Mouse (Mus musculus): ENCODE measurements at regions not wholly inside any gene's neighbourhood (a gene's known extent, or its start where the extent isn't known, plus 50 kb on each side); places are given as distances from the start of the nearest gene placed in this dataset.
"Not testable (repeated sequence)": the region's sequence is repeated elsewhere in the genome, so short reads cannot be mapped to it uniquely, and the experiment has no call there.

GRCm38 (mm10) chr1:194482717-194483059 is 135.3 kb upstream of the Plxna2 start:
- H3K27me3 ChIP-seq (replicated peaks; ENCODE audit: control insufficient read depth, insufficient read depth, low read length): no peaks in the 10 kb centered on the region
- H3K4me1 ChIP-seq (replicated peaks; ENCODE audit: control insufficient read depth, insufficient read depth, low read length): no peaks in the 10 kb centered on the region
- H3K36me3 ChIP-seq (ENCODE audit: control insufficient read depth, insufficient read depth, low read length): no peaks in the 10 kb centered on the region
- no peak overlapping the region for H3K4me2 ChIP-seq (ENCODE audit: low read length)
- no peak overlapping the region for H3K27ac ChIP-seq (ENCODE audit: low read depth)
- ATAC-seq (replicated peaks; ENCODE audit: low FRiP score, low TSS enrichment, low read depth) (no peak), DNase-seq (ENCODE audit: low spot score) (no peak)
- H3K9me3 ChIP-seq (ENCODE audit: control insufficient read depth, low read length): no peaks in the 10 kb centered on the region
- no peak overlapping the region for H3K4me3 ChIP-seq (ENCODE audit: low read depth, low read length)
- no peak overlapping the region for H3K9ac ChIP-seq (ENCODE audit: low read length)

GRCm38 (mm10) chr1:194482001-194482716 is 135.9 kb upstream of the Plxna2 start:
- Histone ChIP-seq H3K9me3 (ENCODE audit: control insufficient read depth, low read length) (no peaks in the 10 kb centered on the region), H3K27ac (ENCODE audit: low read depth) (no peak overlapping the region), H3K4me2 (ENCODE audit: low read length) (no peak overlapping the region), H3K27me3 (replicated peaks; ENCODE audit: control insufficient read depth, insufficient read depth, low read length) (no peaks in the 10 kb centered on the region), H3K36me3 (ENCODE audit: control insufficient read depth, insufficient read depth, low read length) (no peaks in the 10 kb centered on the region), H3K9ac (ENCODE audit: low read length) (no peak overlapping the region), H3K4me1 (replicated peaks; ENCODE audit: control insufficient read depth, insufficient read depth, low read length) (no peaks in the 10 kb centered on the region), H3K4me3 (ENCODE audit: low read depth, low read length) (no peak overlapping the region)
- 63% methylated on average over 6 of the region's 6 CpGs for WGBS
- DNase-seq (ENCODE audit: low spot score) (no peak), ATAC-seq (replicated peaks; ENCODE audit: low FRiP score, low TSS enrichment, low read depth) (no peak)

GRCm38 (mm10) chr1:194471281-194471680 is 146.7 kb upstream of the Plxna2 start:
- not testable (repeated sequence) for H3K4me3 ChIP-seq (ENCODE audit: low read depth, low read length); H3K27me3 ChIP-seq (replicated peaks; ENCODE audit: control insufficient read depth, insufficient read depth, low read length); H3K4me2 ChIP-seq (ENCODE audit: low read length); H3K4me1 ChIP-seq (replicated peaks; ENCODE audit: control insufficient read depth, insufficient read depth, low read length); H3K36me3 ChIP-seq (ENCODE audit: control insufficient read depth, insufficient read depth, low read length); H3K9me3 ChIP-seq (ENCODE audit: control insufficient read depth, low read length); ATAC-seq (replicated peaks; ENCODE audit: low FRiP score, low TSS enrichment, low read depth); DNase-seq (ENCODE audit: low spot score); H3K9ac ChIP-seq (ENCODE audit: low read length); H3K27ac ChIP-seq (ENCODE audit: low read depth)
- WGBS: 88% methylated on average over 2 of the region's 2 CpGs

GRCm38 (mm10) chr1:194452480-194452879 is 165.5 kb upstream of the Plxna2 start:
- Histone ChIP-seq H3K27me3 (replicated peaks; ENCODE audit: control insufficient read depth, insufficient read depth, low read length) (no peaks in the 10 kb centered on the region), H3K27ac (ENCODE audit: low read depth) (no peak overlapping the region), H3K9ac (ENCODE audit: low read length) (no peak overlapping the region), H3K9me3 (ENCODE audit: control insufficient read depth, low read length) (no peaks in the 10 kb centered on the region), H3K4me2 (ENCODE audit: low read length) (no peak overlapping the region), H3K4me1 (replicated peaks; ENCODE audit: control insufficient read depth, insufficient read depth, low read length) (no peaks in the 10 kb centered on the region), H3K4me3 (ENCODE audit: low read depth, low read length) (no peak overlapping the region), H3K36me3 (ENCODE audit: control insufficient read depth, insufficient read depth, low read length) (no peaks in the 10 kb centered on the region)
- ATAC-seq (replicated peaks; ENCODE audit: low FRiP score, low TSS enrichment, low read depth) (no peak), DNase-seq (ENCODE audit: low spot score) (no peak)
- WGBS: 91% methylated on average over 1 of the region's 1 CpGs

- Histone ChIP-seq H3K27me3 (replicated peaks; ENCODE audit: control insufficient read depth, insufficient read depth, low read length) (no peaks in the 10 kb centered on the region), H3K4me3 (ENCODE audit: low read depth, low read length) (no peak overlapping the region), H3K4me1 (replicated peaks; ENCODE audit: control insufficient read depth, insufficient read depth, low read length) (no peaks in the 10 kb centered on the region), H3K9me3 (ENCODE audit: control insufficient read depth, low read length) (no peaks in the 10 kb centered on the region), H3K9ac (ENCODE audit: low read length) (no peak overlapping the region), H3K27ac (ENCODE audit: low read depth) (no peak overlapping the region), H3K36me3 (ENCODE audit: control insufficient read depth, insufficient read depth, low read length) (no peaks in the 10 kb centered on the region), H3K4me2 (ENCODE audit: low read length) (no peak overlapping the region)
- DNase-seq (ENCODE audit: low spot score) (no peak), ATAC-seq (replicated peaks; ENCODE audit: low FRiP score, low TSS enrichment, low read depth) (no peak)
- 86% methylated on average over 1 of the region's 1 CpGs for WGBS
These were observed 174.3 kb upstream of the Plxna2 start for GRCm38 (mm10) chr1:194443681-194444080.

- Histone ChIP-seq H3K36me3 (ENCODE audit: control insufficient read depth, insufficient read depth, low read length) (no peaks in the 10 kb centered on the region), H3K27me3 (replicated peaks; ENCODE audit: control insufficient read depth, insufficient read depth, low read length) (no peaks in the 10 kb centered on the region), H3K9me3 (ENCODE audit: control insufficient read depth, low read length) (no peaks in the 10 kb centered on the region), H3K4me3 (ENCODE audit: low read depth, low read length) (no peak overlapping the region), H3K4me2 (ENCODE audit: low read length) (no peak overlapping the region), H3K9ac (ENCODE audit: low read length) (no peak overlapping the region), H3K4me1 (replicated peaks; ENCODE audit: control insufficient read depth, insufficient read depth, low read length) (no peaks in the 10 kb centered on the region), H3K27ac (ENCODE audit: low read depth) (no peak overlapping the region)
- ATAC-seq (replicated peaks; ENCODE audit: low FRiP score, low TSS enrichment, low read depth): no peak
- WGBS: 76% methylated on average over 5 of the region's 5 CpGs
- no peak for DNase-seq (ENCODE audit: low spot score)
These were observed 180.7 kb upstream of the Plxna2 start for GRCm38 (mm10) chr1:194437301-194437700.

- WGBS: 69% methylated on average over 3 of the region's 3 CpGs
- DNase-seq (ENCODE audit: low spot score) (no peak), ATAC-seq (replicated peaks; ENCODE audit: low FRiP score, low TSS enrichment, low read depth) (no peak)
- Histone ChIP-seq H3K4me3 (ENCODE audit: low read depth, low read length) (no peak overlapping the region), H3K4me2 (ENCODE audit: low read length) (no peak overlapping the region), H3K9ac (ENCODE audit: low read length) (no peak overlapping the region), H3K27ac (ENCODE audit: low read depth) (no peak overlapping the region), H3K9me3 (ENCODE audit: control insufficient read depth, low read length) (no peaks in the 10 kb centered on the region), H3K36me3 (ENCODE audit: control insufficient read depth, insufficient read depth, low read length) (no peaks in the 10 kb centered on the region), H3K27me3 (replicated peaks; ENCODE audit: control insufficient read depth, insufficient read depth, low read length) (no peaks in the 10 kb centered on the region), H3K4me1 (replicated peaks; ENCODE audit: control insufficient read depth, insufficient read depth, low read length) (no peaks in the 10 kb centered on the region)
These were observed 183.0 kb upstream of the Plxna2 start for GRCm38 (mm10) chr1:194435060-194435459.

- Histone ChIP-seq H3K27ac (ENCODE audit: low read depth) (no peak overlapping the region), H3K36me3 (ENCODE audit: control insufficient read depth, insufficient read depth, low read length) (no peaks in the 10 kb centered on the region), H3K9me3 (ENCODE audit: control insufficient read depth, low read length) (no peaks in the 10 kb centered on the region), H3K4me3 (ENCODE audit: low read depth, low read length) (no peak overlapping the region), H3K4me1 (replicated peaks; ENCODE audit: control insufficient read depth, insufficient read depth, low read length) (no peaks in the 10 kb centered on the region), H3K27me3 (replicated peaks; ENCODE audit: control insufficient read depth, insufficient read depth, low read length) (no peaks in the 10 kb centered on the region), H3K4me2 (ENCODE audit: low read length) (no peak overlapping the region), H3K9ac (ENCODE audit: low read length) (no peak overlapping the region)
- 84% methylated on average over 3 of the region's 3 CpGs for WGBS
- DNase-seq (ENCODE audit: low spot score): no peak
- no peak for ATAC-seq (replicated peaks; ENCODE audit: low FRiP score, low TSS enrichment, low read depth)
These were observed 189.4 kb upstream of the Plxna2 start for GRCm38 (mm10) chr1:194428586-194428985.

- no peak overlapping the region for H3K4me2 ChIP-seq (ENCODE audit: low read length)
- DNase-seq (ENCODE audit: low spot score): no peak
- H3K9me3 ChIP-seq (ENCODE audit: control insufficient read depth, low read length): no peaks in the 10 kb centered on the region
- no peak overlapping the region for H3K27ac ChIP-seq (ENCODE audit: low read depth)
- WGBS: 49% methylated on average over 6 of the region's 6 CpGs
- H3K4me3 ChIP-seq (ENCODE audit: low read depth, low read length): no peak overlapping the region
- no peak for ATAC-seq (replicated peaks; ENCODE audit: low FRiP score, low TSS enrichment, low read depth)
- H3K36me3 ChIP-seq (ENCODE audit: control insufficient read depth, insufficient read depth, low read length): no peaks in the 10 kb centered on the region
- no peaks in the 10 kb centered on the region for H3K4me1 ChIP-seq (replicated peaks; ENCODE audit: control insufficient read depth, insufficient read depth, low read length)
- H3K27me3 ChIP-seq (replicated peaks; ENCODE audit: control insufficient read depth, insufficient read depth, low read length): no peaks in the 10 kb centered on the region
- no peak overlapping the region for H3K9ac ChIP-seq (ENCODE audit: low read length)
These were observed 191.7 kb upstream of the Plxna2 start for GRCm38 (mm10) chr1:194426293-194426692.
